Mouse (Mus musculus) retina, embryonic 14.5 days (tissue): ENCODE results near the gene Kdm4a.

ENCODE experiments used
- DNase-seq: peaks from one replicate; pipeline ENCODE4 v3.0.0-alpha.2; 2015; ENCODE audit warnings: low spot score

Gene Kdm4a

DNA sequence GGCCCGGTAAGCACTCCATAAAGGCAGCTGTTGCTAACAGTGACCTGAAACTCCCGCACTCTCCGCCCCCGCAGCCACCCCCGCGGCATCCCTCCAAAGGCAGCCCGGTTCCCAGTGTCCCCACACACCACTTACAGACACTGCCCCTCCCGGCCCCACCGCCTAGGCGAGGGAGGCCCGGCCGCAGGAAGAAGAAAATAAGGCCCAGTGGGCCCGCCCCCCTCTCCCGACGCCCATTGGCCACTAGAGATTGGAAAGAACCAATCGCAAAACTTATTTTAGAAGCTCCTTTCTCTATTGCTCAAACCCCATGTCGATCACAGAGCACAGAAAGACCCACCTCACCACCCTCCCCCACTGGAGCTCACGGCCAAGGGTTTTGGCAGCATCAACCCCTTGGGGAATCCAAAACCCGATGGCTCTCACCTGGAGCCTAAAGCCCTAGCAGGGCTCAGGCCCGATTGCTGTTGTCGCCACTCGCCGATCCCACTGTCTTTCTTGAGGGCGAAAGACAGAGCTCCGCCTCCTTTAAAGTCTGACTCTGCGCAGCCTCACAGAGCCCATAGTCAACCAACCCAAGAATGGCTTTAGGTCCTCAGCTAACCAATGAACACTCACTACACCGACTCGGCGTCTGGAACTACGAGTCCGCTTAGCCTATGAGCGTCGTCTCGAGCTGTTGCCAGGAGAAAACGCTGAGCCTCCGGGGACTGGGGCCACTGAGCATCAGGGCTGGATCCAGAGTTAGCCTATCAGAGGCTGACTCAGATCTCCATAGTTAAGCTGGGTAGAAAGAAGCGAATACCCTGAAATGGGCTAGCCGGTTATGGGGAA, at the start of gene Kdm4a:
Gene Kdm4a, minus strand, starts transcription at position 577 of the 834 bp plus-strand sequence.
- DNase-seq, result peak; percentile 98

DNA sequence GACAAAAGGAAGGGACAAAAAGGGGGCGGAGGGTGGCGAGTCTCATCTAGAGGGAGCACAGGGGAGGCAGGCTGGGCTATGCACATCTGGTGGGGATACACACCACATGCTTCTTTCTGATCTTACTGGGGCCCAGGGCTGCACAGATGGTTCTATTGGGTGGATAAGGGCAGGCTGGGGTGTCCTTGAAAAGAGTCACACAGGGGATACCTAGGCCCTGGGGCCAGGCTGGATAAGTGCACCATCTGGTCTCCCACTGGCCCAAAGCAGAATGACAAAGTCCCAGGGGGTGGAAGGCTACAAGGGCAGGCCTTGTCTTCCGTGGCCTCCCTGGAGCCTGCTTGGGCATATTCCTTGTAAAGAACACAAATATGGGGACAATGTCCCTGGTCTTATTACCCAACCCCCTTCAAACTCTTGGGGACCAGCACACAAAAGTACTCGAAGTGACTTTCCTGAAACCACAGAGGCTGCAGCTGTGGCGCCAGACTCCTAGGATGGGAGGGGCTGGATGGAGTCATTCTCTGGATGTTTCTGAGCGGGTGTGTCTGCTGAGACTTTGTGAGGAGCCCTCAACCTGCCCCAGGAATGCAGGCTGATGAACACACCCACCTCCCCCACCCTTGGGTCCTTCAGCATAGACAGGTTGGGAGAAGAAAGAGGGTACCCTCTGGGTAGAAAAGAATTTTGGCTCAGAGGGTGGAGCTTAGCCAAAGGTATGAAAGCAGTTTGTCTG, 49.4 kb upstream of the Kdm4a start:
- no peak for DNase-seq

DNA sequence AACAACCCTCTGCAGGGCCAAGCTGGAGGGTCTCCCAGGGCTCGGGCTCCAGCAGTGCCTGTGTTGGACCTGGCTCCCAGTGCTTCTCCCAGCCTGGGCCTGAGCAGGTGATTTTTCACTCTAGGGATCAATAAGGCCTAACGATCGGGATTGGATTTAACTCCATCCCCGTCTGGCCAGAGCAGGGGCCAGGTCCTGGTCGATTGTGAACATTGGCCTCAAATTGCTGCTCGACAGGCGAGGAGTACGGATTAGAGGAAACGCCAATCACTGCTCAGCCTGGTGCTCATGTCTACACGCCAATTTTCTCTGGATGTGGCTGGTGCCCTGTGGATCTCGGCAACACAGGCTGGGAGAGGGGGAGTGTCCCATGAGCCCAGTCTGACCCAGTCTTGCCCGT, 47.6 kb upstream of the Kdm4a start:
- DNase-seq, result peak; percentile 9

DNA sequence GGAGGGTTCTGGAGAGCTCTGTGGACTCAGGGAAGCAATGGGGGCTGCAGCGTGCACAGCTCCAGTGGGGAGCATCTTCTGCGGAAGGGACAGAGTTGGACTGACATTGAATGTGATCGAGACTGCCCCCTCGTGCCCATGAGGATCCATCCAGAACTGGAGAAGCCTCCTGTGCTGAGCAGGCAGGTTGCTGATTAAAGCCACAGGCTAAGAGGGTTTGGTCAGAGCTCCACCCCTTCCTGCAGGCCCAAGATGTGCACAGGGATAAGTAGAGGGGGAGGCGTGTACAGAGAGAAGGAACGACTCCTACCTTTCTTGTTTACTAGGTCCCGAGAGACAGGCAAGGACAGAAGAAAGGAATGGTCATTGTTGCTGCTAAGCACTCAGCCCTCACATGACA, 41.4 kb upstream of the Kdm4a start:
- no peak for DNase-seq

DNA sequence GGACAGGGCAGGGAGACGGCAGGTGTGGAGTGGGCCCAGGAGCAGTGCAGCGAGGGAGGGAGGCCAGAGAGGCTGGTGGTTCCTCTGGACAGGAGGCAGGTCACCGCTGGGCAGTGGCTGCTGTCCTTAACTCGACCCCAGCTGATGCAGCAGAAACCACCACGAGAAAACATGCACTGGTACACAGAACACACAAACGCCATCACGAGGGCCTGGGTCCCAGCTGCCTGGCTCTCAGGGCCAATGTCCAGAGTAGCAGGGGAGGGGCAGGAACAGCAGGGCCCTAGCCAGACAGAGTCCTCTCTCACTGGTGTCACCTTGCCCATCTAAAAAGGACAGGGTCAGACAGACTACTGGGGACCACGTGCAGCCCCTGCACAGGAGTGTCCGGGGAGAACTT, 40.9 kb upstream of the Kdm4a start:
- DNase-seq, result no peak

DNA sequence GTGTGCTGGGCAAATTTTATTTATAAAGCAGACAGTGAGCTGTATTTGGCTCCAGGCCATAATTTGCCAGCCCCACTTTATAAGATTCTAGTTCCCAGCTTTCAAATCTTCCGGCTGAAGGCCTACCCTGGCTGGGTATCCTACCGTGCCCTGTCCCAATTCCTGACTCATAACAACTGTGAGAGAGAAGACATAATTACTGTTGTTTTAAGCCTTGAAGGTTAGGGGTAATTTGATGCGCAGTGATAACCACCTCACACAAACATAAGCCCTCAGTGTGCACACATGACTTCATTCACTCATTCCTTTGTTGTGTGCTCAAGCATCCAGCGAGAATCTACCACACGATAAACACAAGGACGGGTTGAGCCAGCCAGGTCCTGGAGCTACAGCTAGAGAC, 39.6 kb upstream of the Kdm4a start:
- DNase-seq, result no peak

DNA sequence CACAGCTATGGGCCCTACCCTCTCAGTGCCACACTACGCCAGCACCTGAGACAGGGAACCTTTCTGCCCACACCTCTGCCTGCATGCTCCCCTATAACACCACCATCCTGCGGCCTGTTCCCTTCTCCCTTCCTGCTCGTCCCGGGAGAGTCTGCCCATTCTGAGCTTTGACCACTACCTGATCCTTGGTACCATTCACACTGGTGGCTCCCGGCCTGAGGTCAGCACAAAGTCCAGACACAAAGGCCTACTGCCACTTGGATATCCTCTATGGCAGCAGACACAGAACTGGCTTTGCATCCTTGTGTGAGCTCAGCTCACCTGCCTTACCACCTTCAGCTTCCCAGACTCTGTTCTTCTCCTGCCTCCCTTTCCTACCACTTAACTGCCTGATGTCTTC, 38.7 kb upstream of the Kdm4a start:
- no peak for DNase-seq

DNA sequence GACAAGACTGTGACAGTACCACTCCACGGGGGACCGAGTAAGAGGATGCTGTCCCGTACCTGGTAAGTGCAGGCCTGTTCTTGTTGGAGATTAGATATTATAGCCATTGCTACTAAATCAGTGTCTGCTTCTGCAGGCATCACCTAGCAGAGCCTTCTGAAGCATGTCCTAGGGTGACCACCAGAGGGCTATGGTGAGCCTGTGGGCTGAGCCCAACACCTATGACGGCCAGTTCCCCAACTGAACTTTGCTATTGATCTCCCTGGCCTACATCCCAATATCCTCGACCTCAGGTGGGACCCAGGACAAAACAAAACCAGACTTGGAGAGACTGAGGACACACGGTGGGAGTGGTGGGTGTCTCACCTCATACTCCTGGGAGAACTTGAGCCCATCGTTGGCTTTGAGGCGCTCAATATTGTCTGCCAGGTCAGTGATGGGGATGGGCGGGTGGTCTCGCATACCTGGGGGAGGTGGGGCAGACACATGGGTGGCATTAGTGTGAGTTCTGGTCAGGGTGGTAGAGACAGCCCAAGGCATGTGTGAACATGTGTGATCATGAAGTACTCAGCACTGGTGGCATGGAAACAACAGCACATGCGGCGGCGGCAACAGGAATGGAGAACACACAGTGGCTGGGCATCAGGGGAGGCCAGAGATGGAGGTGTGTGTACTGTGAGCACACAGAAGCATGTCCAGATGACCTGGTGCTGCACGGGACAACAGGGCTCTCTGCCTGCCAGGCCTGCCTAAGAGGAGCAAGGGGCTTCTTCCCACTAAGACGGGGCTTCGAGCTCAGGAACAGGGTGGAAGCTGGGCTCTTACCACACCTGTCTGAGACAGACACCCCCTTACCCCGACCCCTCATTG, 37.1 kb upstream of the Kdm4a start:
- DNase-seq, result peak; percentile 82

DNA sequence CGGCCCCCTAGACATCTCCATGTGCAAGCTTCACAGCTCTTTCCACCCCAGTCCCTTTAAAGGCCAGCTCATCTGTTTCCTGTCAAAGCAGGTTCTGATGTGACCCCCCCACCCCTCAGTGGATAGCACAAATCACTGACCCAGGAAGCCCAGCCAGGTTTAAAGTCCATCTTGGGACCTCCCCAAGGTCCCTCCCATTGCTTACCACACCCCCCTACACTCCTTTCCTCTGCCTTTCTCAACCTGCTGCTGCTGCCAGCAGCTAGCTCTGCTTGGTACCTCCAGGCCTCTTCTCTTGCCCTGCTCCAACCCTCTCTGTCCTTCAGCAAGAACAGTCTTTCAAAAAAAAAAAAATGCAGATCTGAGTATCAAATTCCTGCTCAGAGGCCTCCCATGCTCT, 35.0 kb upstream of the Kdm4a start:
- DNase-seq, result no peak

DNA sequence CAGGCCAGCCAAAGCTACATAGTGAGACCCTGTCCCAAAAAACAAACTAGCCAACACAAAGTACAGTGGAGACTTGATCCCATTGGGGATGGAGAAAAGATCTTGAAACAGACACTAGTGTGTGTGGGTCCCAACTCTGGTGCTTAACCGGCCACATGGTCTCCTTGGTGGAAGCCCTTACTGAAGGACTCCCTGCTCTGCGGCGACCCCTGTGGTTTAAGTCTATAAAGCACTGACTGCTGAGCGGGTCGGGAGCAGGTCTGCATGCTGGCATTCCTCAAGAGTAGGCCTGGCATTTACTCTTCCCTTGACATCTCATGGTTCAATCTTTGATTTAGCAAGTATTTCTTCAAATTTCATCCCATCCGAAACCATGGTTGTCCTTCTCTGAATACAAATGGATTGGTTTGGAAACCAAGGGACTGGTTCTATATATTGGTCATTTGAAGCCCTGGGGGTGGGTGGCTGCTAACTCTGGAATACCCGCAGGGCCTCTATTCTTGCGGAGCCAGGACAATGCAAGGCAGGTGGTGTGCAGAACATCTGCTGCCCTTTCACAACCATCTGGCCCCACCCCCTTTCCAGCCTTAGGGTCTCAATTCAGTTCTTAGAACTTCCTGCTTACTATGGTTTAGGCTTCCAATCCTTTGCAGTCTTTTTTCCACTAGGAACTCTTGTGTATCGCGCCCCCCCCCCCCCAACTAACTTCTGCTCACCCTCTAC, 27.2 kb upstream of the Kdm4a start:
- DNase-seq, result peak; percentile 35

DNA sequence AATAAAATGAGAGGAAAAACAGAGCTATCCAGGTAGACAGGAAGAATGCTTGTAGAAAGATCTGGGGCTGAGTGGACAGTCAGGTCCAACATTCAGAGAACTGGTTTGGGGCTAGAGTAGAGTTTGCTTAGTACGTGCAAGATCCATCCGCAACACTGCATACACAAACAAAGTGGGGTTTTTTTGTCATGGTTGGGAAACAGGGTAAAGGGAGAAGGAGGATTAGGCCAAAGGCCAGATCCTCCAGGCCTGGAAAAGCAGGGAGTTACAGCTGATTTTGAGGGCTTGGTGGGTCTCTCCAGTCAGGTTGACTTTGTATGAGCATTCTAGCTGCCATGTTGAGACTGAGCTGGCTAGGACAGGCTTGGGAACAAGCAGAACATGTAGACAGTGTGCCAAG, 26.1 kb upstream of the Kdm4a start:
- no peak for DNase-seq

DNA sequence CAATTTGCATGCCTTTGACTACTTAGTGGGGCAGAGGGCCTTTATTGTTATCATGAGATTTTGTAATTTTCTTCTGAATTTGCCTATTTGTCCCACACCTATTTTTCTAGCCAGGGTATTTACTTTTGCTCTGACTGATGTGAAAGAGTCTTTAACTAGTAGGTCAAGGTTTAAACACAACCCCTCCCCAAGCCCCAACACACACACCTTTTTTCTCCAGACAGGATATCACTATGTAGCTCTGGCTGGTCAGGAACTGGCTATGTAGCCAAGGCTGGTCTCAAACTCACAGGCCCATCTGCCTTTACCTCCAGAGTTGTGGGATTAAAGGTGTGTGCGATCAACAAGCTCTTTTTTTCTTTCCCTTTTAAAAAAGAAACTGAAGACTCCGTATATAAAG, 19.2 kb upstream of the Kdm4a start:
- no peak for DNase-seq

DNA sequence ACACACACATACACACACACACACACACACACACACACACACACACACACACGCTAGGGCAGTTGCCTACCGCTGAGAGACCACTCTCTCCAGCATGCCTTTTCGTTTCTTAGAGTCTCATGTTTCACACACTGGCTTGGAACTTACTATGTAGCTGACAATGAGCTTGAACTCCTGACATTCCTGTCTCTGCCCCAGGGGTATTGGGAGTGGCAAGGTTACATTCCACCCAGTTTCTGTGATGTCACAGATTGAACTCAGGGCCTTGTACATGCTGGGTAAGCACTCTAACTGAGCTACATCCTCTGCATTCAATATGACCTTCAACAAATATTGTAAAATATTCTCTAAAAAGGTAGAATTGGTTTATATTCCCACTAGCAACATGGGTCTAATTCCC, 18.8 kb upstream of the Kdm4a start:
- no peak for DNase-seq

DNA sequence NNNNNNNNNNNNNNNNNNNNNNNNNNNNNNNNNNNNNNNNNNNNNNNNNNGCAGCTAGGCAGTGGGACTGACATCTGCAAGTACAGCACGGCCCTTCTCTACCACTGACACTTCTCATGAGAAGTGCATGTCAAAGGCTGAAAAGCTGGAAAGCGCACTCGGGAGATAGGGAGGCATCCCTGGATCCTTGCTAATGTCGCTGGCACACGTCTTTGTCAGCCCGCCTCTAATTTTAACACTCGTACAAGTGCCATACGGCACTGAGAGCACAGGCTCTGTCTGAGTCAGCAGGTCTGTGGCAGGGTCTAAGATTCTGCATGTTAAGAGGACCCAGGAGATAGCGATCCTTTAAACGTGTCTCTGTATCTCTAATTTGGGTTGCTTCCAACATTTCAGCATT, 16.3 kb upstream of the Kdm4a start:
- no peak for DNase-seq

DNA sequence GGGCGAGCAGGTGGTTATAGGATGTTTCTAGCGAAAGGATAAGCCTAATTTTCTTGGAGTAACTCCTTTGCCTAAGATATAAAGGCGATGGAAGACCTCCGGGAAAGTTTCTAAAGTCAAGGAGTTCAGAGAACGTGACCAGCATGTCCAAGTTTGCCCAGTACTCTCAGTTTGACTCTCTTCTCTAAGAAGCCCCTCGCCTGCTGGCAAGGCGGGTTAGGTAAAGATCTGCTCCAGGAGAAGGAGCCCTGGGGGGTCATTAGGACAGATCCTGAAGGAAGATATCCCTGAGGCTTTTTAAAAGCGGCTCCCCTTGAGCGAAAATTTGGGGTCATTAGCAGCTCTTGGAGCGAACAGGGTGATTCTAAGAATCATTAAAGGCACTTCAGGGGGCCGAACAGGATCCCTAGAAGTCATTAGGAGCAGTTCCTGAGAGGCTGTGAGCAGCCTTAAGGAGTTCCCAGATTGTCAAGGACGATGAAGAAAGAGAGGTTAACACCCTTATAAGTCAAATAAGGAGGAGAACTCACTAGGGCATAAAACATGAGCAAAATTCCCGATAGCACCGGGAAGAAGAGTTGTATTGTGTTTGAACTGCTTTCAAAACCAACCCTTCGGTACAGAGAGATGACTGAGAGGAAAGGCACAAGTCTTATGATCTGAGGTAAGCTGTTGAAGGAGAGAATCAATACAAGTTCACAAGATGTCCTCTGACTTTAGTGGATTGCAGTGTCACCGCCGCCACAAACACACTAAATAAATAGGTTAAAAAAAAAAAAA, 648 bp upstream of the Kdm4a start:
- no peak for DNase-seq

DNA sequence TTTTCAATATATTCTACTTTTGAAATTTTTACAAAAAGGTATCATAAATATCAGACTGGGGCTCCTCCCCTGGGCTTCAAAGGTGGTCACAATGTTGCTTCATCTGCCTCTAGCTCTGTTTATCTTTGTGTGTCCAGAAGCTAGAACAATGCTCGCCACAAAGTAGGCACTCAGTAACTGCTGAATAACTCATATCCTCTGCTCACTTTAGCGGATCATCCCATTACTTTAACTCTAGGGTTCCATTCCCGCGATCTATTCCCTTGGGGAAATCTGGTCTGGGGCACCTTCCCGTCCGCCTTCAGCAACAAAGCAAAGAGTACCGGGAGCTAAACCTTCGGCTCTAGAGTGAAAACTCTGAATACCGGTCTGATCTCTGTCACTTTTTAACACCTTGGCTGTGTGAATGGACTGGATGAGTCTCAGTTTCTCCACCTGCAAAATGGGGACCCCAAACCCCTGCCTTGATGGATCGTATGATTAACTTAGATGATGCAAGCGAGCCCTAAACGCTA, 834 bp downstream of the Kdm4a start:
- DNase-seq, result no peak

DNA sequence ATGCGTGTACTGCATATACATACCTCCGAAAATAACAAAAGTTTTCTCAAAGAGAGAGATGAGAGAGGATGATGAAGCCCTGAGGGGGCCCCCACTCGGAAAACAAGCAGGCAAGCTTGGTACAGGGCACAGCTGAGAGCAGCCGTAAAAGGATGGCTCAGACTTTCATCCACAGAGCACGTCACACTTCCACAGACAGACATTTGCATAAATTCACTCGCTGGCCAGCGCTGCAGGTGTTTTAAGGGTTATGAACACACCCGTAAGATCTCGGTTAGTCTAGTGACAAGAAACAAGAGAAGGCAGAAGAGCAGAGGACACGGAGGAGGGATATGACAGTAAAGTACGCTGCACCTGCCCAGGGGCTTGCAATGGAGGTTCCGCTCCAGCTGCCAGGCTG, 7.4 kb downstream of the Kdm4a start:
- no peak for DNase-seq

DNA sequence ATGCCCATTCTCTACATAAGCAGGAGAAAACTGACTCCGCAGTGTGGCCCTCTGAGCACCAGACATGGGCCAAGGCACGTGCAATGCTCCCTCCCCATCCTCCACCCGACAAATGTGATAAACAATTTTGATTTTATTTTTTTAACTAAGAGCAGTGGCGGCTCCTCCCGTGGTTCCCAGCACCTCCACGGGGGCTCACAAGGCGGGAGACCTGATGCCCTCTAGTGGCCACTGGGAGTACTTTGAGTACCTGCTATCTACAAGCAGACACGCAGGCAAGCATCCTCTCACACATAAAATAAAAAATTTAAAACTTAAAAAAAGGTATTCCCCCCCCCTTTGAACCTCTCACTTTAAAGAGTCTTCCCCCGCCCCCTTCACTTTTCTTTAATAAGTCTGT, 8.8 kb downstream of the Kdm4a start:
- DNase-seq, result peak; percentile 13

DNA sequence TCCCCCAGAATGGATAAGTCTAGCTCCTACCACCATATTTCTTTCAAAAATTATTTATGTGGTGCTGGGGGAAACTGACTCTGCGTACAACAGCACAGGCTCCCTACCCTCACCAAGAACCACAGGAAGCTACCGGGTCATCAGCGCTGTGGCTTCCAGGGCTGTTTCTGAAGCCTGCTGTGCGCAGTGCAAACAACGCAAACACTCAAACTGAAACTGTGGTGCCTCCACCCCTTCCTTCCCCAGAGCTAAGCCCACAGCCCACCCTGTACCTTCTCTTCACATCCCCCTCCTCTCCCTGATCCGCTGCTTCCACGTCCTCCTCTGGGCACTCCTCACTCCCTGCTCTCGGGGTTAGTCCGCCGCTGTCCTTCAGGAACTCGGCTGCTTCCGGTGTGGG, 17.7 kb downstream of the Kdm4a start:
- DNase-seq, result no peak

DNA sequence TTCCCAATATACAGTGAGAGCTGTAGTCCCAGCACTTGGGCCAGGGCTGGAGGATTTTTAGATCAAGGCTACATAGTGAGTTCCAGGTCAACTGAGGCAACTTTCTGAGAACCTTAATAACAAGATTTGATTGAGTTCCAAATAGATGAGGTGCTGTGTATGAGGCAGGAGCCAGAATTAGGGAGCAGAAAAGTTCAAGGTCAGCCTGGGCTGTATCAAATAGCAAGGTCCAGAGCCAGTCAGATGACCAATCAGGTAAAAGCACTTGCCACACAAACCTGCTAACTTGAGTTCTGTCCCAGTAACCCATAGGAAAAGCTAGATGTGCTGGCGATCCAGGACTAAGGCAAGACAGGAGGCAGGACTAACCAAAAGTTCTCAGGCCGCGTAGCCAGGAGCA, 22.2 kb downstream of the Kdm4a start:
- no peak for DNase-seq

DNA sequence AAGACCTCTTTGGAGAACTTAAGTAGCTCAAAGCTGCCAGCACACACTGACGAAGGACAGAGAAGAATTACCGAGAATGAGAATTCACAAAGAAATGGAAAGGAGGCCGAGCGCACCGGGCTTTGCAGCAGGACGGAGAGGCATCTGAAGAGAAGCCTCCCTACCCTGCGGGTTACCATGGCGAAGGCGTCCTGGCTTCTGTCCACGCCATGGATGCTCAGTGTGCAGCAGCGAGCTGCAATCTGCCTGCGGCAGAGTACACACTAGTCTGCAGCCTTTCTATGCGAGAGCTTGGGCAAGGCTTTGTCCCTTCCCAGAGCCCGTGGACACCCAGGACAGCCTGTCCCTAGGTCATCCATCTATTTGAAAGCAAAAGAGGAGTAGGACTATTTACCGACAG, 23.3 kb downstream of the Kdm4a start:
- DNase-seq, result no peak
